Mouse (Mus musculus): ENCODE results near the gene Slc16a14. TPM values are rescaled to one million over a fixed set of nuclear protein-coding genes. Genes with fewer than 3 reads are reported as not detected.

The Slc16a14 gene
- total RNA-seq, 2 experiments from 2014 or later = 12.5 to 12.9 TPM

DNA sequence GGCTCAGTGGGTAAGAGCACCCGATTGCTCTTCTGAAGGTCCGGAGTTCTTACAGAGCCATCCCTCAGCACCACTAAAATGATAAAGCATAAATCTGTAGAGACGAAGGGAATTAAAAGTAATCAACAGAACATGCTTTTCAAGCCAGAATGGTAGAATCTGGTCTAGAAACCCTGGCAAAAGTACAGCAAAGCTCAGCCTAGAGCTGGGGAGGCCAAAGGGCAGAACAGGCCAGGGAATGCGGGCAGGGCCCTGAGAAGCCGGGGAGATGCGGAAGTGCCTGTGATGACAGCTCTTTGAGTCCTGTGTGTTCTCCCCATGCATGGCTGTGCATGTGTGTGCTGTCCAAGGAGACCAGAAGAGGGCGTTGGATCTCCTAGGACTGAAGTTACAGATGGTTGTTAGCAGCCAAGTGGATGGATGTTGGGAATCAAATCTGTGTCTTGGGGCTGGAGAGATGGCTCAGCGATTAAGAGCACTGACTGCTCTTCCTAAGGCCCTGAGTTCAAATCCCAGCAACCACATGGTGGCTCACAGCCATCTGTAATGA, 55.3 kb downstream of the Slc16a14 start:
- TF ChIP-seq CTCF (IDR thresholded peaks at IDR 0.05) = no peak
- intact Hi-C loops (cut with DNase I) = loop anchor here (10.0 kb wide), 1 partner anchor 145 kb away; no protein-coding TSS in a partner anchor
- Histone ChIP-seq H3K27ac (no peak overlapping the region), H3K4me3 (no peak overlapping the region)
- no peak for DNase-seq (ENCODE audit: extremely low spot score in 1 of 2, low spot score in 2 of 2)

DNA sequence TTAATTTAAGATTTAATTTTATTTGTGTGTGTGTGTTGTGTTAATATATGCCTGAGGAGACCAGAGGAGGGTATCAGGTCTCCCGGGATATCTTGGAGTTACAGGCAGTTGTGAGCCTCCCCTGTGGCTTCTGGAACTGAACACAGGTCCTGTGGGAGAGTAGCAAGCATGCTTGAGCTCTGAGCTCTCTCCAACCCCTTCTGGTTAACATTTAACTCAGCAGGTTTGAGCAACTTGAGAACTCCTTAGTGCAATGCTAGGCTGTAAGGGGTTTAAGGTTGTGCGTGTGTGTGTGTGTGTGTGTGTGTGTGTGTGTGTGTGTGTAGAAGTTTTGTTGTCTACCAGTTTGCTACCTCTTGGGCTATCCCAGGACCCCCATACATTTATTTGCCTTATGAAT, 57.3 kb downstream of the Slc16a14 start:
- Histone ChIP-seq H3K4me3 (no peak overlapping the region), H3K27ac (no peak overlapping the region)
- no peak for TF ChIP-seq CTCF (IDR thresholded peaks at IDR 0.05)
- intact Hi-C loops (cut with DNase I) = no loop called here
- DNase-seq (ENCODE audit: extremely low spot score in 1 of 2, low spot score in 2 of 2) = no peak

DNA sequence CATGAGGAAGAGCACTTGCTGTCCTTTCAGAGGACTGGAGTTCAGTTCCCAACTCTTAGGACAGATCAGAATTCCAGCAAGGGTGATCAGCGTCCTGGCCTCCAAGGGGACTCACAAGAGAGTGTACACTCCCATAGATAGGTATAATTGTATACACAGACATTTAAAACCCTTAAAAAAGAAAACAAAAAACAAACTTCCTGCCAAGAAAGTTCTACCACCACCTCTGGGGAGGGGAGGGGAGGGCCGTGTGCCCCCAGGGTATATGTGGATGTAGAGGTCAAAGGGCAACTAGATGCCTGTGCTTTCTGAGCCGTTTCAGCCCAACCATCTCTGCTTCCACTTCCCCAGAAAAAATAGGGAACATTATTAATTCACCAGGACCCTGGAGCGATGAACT, 62.0 kb downstream of the Slc16a14 start:
- Histone ChIP-seq H3K27ac (no peak overlapping the region), H3K4me3 (no peak overlapping the region)
- DNase-seq (ENCODE audit: extremely low spot score in 1 of 2, low spot score in 2 of 2) = no peak
- intact Hi-C loops (cut with DNase I) = no loop called here
- TF ChIP-seq CTCF (IDR thresholded peaks at IDR 0.05) = no peak

DNA sequence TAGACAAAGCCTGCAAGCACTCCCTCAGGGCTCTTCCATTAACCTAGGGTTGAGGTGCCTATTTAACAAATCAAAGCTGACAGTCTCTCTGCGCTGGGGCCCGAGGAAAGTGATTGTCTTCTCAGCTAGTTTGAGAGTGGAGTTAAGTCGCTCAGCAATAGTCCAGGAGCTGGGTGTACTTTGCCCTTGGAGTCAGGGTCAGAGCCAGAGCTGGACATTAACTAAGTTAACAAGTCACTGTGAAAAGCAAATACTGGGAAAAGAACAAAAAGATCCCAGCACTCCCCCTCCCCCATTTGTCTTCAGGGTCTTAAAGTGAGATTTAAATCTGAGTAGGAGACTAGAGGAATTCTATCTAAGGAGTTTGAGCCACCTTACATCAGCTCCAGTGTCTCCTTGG, 62.8 kb downstream of the Slc16a14 start:
- intact Hi-C loops (cut with DNase I) = no loop called here
- no peak overlapping the region for H3K27ac ChIP-seq
- no peak overlapping the region for H3K4me3 ChIP-seq
- TF ChIP-seq CTCF (IDR thresholded peaks at IDR 0.05) = no peak
- no peak for DNase-seq (ENCODE audit: extremely low spot score in 1 of 2, low spot score in 2 of 2)

DNA sequence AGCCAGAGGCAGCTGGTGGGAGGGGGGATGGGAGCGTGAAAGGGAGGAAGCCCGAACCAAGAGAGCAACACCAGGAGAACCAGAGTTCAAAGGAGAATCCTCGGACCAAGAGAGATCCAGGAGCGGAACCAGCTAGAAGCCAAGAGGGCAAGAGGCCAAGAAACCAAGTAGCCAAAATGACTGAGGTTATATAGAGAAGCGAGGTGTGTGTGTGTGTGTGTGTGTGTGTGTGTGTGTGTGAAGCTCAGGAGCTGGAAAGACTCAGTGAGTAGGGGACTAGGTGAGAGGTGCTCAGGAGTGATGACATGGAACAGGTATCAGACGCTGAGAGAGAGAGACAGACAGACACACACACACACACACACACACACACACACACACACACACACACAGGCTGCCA, 63.8 kb downstream of the Slc16a14 start:
- no peak overlapping the region for H3K27ac ChIP-seq
- DNase-seq (ENCODE audit: extremely low spot score in 1 of 2, low spot score in 2 of 2) = no peak
- H3K4me3 ChIP-seq = no peak overlapping the region
- TF ChIP-seq CTCF (IDR thresholded peaks at IDR 0.05) = no peak
- intact Hi-C loops (cut with DNase I) = no loop called here

DNA sequence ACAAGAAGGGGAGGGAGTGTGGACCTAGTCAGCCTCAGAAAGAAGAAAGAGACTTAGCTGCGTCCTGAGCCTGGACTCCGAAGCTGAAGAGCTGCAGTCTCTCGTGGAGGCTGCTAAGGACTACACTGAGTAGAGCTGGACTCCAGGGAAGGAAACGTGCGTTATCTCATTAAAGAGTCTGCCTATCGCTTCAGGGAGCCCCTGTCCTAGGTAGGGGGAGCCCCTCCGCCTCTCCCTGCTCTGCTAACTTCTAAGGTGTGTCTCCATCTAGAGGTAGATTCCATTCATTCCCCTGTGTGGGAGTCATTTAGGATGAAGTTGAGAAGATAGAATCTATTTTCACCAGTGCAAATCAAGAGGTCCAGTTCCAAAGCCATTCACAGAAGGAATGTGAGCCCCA, 65.4 kb downstream of the Slc16a14 start:
- no peak for TF ChIP-seq CTCF (IDR thresholded peaks at IDR 0.05)
- H3K4me3 ChIP-seq = no peak overlapping the region
- H3K27ac ChIP-seq = no peak overlapping the region
- DNase-seq (ENCODE audit: extremely low spot score in 1 of 2, low spot score in 2 of 2) = no peak
- intact Hi-C loops (cut with DNase I) = no loop called here

DNA sequence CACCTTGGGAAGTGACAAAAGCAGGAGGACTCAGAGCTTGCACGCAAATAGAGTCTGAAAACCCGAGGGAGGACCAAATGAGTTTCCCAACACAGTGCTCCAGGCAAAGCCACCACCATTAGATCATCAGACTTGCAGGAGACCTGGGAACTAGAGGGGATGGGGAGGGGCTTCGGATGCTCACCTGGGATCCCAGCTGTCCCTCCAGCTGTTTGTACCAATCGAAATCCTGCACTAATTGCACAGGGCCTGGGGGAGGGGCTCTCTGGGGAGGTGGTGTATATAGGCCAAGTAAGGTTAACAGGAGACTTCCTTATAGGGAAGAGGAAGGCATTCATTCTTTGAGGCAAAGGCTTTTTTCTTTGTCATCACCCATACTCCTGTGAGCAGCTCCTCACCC, 66.1 kb downstream of the Slc16a14 start:
- H3K27ac ChIP-seq = no peak overlapping the region
- no peak for TF ChIP-seq CTCF (IDR thresholded peaks at IDR 0.05)
- DNase-seq (ENCODE audit: extremely low spot score in 1 of 2, low spot score in 2 of 2) = no peak
- intact Hi-C loops (cut with DNase I) = no loop called here
- H3K4me3 ChIP-seq = no peak overlapping the region

DNA sequence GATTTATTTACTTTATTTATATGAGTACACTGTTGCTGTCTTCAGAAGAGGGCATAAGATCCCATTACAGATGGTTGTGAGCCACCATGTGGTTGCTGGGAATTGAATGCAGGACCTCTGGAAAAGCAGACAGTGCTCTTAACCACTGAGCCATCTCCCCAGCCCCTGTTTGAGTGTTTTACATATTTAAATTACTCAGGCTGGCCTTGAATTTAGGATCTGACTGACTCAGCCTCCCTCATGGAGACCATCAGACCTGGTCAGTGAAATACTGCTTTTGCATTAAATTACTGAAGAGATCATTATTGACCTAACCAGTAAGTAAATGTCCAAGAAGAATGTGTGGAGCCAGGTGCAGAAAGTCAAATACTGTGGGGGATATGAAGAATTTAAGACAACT, 66.6 kb downstream of the Slc16a14 start:
- DNase-seq (ENCODE audit: extremely low spot score in 1 of 2, low spot score in 2 of 2) = no peak
- intact Hi-C loops (cut with DNase I) = no loop called here
- no peak overlapping the region for H3K27ac ChIP-seq
- TF ChIP-seq CTCF (IDR thresholded peaks at IDR 0.05) = no peak
- H3K4me3 ChIP-seq = no peak overlapping the region

DNA sequence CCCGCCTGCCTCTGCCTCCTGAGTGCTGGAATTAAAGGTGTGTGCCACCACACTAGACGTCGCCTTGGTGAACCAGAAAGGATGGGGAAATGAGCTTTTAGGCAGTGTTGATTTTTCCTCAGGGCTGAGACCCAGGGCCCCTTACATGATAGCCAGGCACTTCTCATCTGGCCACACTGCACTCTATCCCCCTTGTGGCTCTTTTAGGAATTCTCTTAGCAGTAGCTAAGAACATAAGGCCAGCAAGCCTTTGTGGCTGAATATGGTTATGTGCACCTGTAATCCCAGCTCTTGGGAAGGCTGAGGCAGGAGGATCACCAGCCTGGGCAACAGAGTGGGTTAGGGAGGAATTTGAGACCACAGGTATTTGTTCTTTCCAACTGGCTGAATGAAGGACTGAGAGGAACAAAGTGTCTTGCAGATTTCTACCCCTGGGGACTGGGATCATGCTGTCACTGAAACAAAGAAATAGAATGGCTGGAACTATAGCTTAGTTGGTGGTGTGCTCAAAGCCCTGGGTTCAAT, 68.2 kb downstream of the Slc16a14 start:
- Histone ChIP-seq H3K4me3 (no peak overlapping the region), H3K27ac (no peak overlapping the region)
- TF ChIP-seq CTCF (IDR thresholded peaks at IDR 0.05) = no peak
- intact Hi-C loops (cut with DNase I) = no loop called here
- no peak for DNase-seq (ENCODE audit: extremely low spot score in 1 of 2, low spot score in 2 of 2)

DNA sequence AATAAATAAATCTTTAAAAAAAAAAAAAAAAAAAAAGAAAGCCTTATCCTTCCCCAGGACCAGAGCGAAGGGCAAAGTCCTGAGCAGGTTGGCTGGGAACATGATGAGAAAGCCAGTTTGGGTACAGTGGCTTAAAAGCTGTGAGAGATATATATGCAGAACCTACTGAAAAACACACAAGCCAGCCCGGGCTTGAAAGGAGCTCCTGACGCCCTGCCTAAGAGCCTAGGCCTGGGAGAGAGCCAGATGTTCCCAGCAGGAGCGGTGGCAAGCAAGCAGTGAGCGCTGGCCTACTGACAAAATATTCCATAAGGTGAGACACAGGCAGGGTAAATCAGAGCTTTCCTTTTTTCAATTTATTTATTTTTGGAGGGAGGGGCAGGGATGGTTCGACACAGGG, 68.7 kb downstream of the Slc16a14 start:
- H3K4me3 ChIP-seq = no peak overlapping the region
- no peak overlapping the region for H3K27ac ChIP-seq
- TF ChIP-seq CTCF (IDR thresholded peaks at IDR 0.05) = no peak
- intact Hi-C loops (cut with DNase I) = no loop called here
- DNase-seq (ENCODE audit: extremely low spot score in 1 of 2, low spot score in 2 of 2) = no peak

DNA sequence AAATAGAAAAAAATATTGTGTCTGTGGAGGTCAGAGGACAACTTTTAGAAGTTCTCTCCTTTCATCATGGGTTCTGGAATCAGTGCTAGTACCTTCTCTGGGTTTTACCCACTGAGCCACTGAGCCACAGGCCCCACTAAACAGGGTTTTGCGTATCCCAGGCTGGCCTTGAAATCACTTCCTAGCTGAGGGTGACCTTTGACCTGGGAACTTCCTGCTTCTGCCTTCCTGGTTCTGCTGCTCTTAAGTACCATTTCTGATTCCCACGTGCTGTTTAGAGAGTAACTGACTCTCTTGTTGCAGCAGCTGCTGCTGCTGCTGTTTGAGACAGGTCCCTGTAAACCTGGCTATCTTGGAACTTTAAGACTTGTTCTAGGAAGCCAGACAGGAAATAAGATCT, 70.3 kb downstream of the Slc16a14 start:
- Histone ChIP-seq H3K4me3 (no peak overlapping the region), H3K27ac (no peak overlapping the region)
- intact Hi-C loops (cut with DNase I) = no loop called here
- no peak for TF ChIP-seq CTCF (IDR thresholded peaks at IDR 0.05)
- DNase-seq (ENCODE audit: extremely low spot score in 1 of 2, low spot score in 2 of 2) = no peak

DNA sequence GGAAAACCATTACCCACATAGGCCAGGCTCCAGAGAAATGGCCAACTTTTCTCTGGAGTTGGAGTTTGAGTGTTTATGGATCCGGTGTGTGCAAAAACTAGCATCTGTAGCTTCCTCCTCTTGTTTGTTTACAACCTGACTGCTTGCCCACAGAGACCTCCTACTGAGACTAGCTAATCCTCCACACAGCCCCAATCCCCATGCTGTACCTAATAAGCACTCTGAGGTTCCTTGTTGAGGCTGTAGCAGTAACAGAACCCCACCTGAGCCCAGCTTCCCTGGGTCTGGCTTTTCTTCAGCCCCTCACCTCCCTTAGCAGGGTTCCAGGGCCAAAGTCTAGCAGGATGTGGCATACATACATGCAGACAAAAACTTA, 73.7 kb downstream of the Slc16a14 start:
- Histone ChIP-seq H3K27ac (no peak overlapping the region), H3K4me3 (no peak overlapping the region)
- intact Hi-C loops (cut with DNase I) = no loop called here
- TF ChIP-seq CTCF (IDR thresholded peaks at IDR 0.05) = no peak
- no peak for DNase-seq (ENCODE audit: extremely low spot score in 1 of 2, low spot score in 2 of 2)
